Mouse (Mus musculus): ENCODE results near the gene Gbf1. TPM values are rescaled to one million over a fixed set of nuclear protein-coding genes. Genes with fewer than 3 reads are reported as not detected.
"Not testable (repeated sequence)": the region's sequence is repeated elsewhere in the genome, so short reads cannot be mapped to it uniquely, and the experiment has no call there.

The Gbf1 gene
- polyA plus RNA-seq, 2 experiments from 2014 or later = 23.8 to 33.5 TPM

DNA sequence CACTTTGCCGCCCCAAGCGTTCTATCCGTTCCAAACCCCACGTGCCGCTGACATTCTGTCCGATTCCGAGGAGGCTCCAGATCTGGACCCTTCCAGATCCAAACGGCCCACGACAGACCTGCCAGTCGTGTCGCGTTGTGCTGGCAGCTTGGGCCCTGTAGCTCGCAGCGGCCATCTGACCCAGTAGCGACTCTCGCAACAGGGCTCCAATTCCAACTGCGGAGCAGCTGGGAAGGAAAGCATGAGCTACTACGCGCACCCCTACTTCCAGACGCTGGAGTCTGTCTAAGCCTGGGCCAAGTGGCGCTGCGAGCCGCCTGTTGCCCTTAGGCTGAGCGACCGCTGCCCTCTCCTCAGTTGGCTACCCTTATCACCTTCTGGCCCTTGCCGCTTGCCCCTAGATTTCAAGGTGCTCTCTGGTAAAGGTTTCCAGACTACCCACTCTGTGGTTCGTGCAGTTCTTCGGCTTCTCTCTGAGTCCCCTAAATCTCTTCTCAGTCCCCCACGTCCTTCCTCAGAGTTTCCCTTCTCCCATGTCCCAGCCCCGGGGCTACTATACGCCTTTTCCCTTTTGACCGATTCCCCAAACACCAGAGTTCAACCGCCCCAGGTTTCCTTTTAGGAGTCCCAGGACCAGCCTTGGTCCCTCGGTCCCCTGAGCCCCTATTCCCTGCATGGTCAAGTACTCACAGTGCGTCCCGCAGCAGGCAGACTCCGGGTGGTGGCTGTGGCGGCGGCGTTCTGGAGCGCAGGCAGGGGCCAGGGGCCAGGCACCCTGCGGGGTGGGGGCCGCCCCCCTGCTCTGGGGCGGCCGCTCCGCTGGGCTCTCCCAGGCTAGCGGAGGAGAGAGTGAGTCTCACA is 4.6 kb upstream of the Gbf1 start, which contains the start of gene Pitx3:
Gene Pitx3 (minus strand): TSS at position 816 of the 861 bp plus-strand sequence.
- ATAC-seq = no peak

DNA sequence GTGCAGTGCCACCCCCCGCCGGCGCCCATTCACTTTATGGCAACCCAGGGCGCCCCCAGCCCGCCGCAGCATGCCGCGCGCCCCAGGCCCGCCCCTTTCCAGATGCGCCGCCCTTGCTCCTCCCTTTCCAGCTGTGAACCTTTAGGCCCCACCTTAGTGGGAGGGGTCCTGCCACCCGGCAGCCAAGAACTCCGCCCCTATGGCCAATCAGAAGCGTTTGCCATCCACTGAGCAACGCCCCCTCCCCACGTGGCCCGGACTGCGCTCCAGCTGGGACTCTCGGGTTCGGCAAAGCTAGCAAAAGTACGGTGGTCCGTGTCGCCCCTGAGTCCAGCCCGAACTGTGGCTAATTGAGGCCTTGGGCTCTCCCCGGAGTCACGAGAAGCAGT is 3.9 kb upstream of the Gbf1 start:
- ATAC-seq = peak; percentile 3

DNA sequence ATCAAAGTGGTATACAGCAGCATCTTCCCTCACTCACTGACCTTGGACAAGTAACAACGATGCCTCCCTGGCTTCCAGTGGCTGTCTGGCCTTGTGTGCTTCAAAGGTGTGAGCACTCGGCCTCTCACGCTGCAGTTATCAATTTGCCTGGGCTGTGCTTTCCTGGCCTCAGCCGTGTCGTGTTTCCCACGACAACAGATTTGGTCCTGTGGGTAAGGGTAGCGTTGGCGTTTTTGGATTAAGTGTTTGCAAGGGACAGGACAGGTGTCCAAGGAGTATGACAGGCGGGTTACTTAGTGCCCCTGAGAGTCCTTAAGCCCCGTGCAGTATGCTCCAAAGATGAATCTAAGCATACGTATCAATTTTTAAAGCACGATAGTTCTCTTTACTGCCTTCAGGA is 3.2 kb upstream of the Gbf1 start:
- ATAC-seq = no peak

DNA sequence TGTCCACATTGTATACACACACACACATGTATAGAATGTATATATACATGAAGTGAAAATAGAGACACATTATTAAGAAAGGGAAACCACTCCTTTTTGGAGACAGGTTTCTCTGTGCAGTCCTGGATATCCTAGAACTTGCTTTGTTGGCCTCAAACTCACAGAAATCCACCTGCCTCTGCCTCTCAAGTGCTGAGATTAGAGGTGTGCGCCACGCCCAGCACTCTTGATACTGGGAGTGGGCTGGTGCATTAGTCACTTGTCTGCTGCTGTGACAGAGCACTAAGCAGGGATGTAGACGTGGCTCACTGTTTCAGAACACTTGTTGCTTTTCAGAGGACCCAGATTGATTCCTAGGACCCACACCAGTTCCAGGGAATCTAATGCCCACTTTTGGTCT is 13.6 kb downstream of the Gbf1 start:
- no peak for ATAC-seq

DNA sequence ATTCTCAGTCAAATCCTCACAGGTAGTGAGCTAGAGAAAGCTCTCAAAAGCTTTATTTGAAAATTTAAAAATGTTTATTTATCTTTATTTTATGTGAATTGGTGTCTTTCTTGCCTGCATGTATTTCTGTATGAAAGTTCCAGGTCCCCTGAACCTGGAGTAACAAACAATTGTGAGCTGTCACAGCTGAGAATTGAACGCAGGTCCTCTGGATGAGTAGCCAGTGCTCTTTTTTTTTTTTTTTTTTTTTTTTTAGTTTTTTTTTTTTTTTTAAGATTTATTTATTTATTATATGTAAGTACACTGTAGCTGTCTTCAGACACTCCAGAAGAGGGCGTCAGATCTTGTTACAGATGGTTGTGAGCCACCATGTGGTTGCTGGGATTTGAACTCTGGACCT is 14.9 kb downstream of the Gbf1 start:
- ATAC-seq = not testable (repeated sequence)

DNA sequence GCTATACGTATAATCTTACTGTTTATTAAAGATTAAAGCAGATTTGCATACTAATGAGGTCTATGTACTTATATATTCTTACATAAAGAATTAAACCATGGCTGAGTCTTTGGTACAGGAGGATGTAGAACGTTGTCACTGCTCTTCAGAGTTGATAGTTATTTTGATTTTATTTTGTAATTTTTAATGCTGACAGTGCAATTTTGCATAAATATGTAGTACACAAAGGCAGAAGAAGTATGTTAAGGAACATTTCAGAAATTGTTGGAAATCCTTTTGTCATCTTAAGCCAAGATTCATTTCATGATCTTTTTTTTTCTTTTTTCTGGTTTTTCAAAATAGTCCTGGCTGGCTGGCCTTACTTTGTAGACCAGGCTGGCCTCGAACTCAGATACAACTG is 17.1 kb downstream of the Gbf1 start:
- ATAC-seq = no peak

DNA sequence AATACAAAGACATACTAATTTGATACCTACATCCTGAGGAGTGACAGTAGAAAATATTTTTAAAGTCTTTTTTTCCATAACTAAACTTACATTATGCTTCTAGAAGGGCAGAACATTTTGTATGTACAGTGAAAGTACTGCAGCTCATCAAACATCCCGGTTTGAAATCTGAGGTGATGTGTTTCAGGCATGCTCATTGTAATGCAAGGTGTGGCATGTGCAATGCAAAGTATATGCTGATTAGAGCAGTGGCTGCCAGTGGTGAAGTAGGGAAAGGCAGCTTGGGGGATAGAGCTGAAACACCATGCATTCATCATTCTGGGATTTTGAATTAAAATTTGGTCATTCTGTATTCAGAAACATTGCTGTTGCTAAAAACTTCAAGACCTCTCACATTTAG is 17.6 kb downstream of the Gbf1 start:
- no peak for ATAC-seq

DNA sequence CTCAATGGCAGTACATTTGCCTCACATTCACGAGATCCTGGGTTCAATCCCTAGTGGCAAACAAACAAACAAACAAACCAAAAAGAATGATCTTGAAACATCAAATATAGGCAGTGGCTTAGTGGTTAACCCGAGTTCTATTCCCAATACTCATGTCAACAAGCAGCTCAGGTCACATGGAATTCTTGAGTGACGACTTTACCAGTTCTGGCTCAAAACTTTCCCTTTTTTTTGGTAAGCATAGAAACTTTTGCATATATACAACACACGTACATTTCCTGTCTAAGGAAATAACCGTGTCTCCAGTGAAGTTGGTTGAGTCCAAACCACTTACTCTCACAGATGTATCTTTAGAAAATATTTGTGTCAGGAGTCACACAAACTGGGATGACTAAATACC is 20.2 kb downstream of the Gbf1 start:
- ATAC-seq = no peak

DNA sequence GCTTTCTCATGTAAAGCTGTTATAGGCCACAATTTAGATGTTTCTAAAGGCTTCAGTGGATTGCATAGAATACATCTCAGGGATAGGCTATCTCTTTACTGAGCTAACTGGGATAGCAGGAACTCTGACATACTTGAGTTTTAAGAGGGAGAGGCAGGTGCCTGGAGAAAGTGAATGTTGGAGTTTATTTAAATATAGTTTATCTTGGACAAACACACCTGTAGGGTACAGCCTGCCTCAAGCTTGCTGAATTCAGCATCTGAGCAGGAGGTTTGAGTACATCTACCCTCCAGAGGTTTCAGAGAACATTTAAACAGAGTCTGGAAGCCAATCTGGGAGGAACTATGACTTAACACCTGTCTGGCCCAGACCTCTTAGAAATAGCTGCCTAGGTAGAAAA is 22.9 kb downstream of the Gbf1 start:
- no peak for ATAC-seq

DNA sequence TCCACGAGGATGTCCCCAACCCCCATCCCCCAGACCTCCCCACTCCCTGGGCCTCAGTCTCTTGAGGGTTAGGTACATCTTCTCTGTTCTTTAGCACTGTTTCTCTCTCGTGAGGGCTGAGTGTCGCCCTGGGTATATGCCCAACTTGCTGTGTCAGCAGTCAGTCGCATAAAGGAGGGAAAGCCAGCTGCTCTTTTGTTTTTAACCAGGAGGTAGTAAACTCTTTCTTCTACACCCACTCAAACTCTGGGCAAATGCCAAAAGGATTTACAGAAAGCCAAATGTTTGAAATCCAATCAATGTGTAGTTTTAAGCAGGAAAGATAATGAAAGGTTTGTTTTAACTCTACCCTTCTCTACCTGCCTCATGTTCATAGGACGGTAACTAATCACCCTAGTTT is 24.7 kb downstream of the Gbf1 start:
- no peak for ATAC-seq

DNA sequence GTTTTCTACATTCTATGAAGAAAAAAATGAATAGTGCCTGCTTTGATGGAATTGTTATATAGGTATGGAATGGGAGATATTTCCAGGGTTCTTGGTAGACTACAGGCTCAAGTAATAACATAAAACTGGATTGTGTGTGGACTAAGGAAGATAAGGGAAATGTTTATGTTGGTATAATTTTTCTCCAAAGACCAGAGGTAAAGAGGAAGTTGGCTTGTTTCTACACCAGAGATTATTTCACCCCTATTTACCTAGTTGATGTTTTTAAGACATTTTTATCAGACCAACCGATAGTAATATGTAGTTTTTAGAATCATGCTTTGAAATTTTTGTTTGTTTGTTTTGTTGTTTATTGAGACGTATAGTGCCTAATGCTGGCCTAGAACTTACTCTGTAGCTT is 28.0 kb downstream of the Gbf1 start:
- no peak for ATAC-seq

DNA sequence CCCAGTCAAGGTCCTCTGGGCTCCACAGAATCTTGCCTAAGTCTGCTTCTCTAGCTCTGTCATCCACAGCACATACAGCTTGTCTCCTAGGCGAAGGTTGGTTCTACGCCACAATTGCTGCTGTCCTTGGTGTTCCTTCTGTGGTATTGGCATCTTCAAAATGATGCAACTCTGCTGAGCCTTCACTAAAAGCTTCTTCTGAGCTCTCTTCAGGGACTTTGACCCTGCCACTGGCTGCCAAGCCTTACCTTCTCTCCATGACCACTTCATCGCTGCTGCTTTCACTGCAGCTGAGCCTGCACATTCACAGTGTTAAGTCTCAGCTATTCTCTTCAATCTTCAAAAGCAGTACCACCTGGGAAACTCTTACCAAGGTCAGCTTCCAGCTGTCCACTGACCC is 29.9 kb downstream of the Gbf1 start:
- ATAC-seq = no peak

DNA sequence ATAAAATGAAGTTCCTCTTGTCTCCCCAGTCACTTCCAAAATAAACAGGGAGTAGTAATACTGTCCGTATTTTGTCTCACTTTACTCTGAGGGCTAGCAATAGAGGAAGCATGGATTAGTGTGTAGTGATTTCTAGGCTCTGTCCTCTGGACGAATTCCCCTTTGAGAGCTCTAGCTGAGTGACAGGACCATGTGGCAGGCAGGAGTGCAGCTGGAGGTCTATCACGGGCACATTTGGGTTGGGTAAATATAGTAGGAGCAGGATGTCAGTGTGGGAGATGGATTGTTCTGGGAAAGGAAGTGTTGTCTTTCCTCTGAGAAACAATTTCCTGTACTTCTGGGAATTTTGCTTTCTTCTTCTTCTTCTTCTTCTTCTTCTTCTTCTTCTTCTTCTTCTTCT is 34.3 kb downstream of the Gbf1 start:
- ATAC-seq = no peak

DNA sequence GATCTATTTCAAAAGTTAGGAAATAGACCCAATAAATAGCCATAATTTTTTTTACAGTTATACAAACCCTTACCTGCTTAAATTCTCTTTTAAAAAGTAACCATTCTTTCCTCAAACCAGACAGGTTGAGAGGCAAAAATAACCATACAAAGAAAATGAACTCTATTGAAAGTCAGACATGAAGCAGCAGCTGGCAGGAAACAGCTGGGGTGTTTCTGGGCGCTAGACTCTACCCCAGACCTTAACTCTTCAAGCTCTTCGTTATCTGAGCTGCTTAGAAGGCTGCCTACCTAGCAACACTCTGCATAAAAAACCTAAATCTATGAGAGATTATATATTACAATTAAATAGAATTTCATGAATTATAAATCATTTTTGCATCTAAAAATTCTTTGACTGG is 34.9 kb downstream of the Gbf1 start:
- ATAC-seq = no peak

DNA sequence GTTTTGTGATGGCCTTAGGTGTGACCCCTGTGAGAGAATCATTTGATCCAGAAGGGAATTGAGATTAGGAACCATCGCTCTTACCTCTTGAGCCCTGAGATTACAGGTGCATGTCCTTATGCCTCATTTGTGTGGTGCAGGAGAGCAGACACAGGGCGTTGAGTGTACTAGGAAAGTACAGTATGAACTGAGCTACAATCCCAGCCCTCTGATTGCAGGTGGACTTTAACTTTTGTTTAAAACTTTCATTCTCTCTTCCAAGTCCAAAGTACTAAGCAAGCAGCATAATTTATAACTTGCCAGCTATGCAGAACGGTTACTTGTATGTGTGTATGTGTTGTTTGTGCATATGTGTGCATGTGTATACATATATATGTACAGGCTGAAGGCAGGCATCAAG is 46.0 kb downstream of the Gbf1 start:
- no peak for ATAC-seq

DNA sequence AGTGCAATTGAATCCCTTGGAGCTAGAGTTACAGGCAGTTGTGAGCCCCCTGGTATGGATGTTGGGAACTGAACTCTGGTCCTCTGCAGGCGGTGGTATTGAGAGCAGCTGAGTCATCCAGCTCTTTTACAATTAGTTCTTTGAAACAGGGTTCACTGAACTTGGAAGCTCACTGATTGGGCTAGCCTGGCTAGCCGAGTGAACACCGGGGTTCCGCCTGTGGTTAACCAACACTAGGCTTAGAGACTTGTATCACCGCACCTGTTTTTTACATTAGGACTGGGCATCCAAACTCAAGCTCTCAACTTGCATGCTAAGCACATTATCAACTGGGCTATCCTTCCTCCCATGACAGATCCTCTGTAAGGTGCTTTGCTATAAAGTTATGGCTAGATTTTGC is 46.6 kb downstream of the Gbf1 start:
- ATAC-seq = no peak

DNA sequence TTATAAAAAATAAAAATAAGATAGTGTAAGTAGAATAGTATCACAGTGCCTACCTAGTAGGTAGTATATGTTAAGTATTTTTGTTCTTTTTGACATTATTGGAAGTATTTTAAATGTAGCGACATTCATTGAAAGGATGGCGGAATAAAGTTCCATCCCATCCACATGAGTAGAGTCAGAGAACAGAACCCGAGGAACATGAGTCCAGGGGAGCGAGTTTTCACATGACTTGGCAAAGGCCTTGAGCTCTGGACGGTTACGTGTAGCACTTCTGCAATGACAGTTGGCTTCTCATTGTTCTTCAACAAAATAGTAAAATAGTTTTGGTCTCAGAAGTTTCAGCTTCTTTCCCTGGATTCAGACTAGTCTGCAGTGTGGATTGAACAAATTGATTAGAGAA is 51.9 kb downstream of the Gbf1 start:
- no peak for ATAC-seq

DNA sequence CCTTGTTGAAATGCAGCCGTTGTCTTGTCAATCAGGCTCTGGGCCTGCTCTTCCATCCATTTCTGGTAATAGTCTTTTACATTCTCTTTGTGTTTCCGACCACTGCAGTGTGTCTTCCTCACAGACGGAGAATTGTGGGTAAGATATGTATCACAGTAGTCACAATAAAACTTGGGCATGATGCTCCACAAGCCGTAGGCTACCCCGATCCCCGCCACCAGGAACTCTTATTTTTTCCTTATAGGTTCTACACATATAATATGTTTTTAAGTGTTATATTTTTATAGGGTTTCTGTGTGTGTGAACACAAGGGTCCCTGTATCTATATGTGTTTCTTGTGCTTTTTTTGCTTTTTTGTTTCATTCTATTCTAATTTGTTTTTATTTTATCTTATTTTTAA is 53.4 kb downstream of the Gbf1 start:
- no peak for ATAC-seq

DNA sequence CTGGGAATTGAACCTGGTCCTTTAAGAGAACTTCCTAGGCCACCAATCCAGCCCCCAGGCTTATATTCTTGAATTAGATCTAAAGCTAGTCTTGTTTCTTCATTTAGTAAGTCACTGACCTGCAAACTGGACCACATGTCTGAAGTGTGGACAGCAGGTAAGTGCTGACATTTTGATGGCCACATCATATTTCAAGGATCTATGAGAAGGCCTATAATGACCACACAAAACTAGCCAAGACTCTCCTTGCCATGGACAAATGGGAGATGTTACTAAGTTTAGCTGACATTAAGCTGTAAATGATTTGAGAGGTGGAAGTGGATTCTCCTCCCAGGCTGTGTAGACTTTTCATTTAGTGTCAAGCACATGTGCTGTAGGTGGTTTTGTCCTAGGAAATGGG is 58.6 kb downstream of the Gbf1 start:
- ATAC-seq = no peak

DNA sequence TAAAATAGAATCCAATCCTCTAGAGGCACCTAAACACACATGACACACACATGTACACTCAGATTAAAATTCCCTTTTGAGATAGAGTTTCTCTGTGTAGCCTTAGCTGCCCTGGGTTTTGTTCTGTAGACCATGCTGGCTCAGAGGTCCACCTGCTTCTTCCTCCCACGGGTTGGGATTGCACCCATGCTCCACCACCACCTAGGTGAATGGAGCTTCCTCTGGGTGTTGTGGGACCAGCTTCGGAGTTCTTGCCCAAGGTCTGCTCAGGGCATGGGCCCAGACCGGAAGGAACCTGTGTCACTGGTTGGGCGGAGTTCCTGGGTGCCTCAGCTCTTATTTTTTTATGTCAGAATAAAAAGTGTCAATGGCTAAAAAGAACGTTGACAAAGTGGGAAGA is 62.2 kb downstream of the Gbf1 start:
- no peak for ATAC-seq

DNA sequence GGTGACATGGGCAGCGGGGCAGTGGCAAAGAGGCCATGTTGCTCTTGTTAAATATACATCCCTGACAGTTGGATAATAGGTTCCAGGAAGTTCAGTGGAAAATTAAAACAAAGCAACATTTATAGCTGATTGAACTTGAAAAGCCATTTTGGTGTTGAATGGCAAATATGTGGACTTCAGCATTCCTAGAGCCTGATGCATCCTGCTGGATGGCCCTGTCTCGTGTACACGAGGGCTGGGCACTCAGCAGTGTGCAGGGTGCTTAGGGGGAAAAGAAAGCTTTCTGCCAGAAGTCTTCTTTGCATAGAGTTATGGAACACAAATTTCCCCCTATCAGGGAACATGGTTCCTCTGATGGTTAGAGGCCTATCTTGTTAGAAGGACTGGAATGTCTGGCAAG is 63.1 kb downstream of the Gbf1 start:
- ATAC-seq = no peak

DNA sequence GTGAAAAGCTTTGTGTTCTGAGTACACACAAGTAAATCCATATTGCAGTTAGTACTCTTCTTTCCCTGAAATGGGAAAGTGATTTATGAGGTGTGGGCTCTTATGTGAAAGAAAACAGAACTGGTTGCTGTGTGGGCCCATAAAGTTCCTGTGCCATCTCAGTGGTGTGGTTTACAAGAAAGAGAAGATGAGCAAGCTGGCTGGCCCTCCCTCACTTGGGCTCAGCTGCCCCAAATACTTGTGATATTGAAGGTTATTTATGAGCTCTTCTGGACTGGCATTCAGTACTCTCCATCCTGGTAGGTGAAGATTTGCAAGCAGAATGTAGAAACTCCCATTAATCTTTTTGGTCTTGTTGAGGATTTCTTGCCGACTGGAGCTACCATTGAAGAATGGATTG is 64.4 kb downstream of the Gbf1 start:
- ATAC-seq = no peak

DNA sequence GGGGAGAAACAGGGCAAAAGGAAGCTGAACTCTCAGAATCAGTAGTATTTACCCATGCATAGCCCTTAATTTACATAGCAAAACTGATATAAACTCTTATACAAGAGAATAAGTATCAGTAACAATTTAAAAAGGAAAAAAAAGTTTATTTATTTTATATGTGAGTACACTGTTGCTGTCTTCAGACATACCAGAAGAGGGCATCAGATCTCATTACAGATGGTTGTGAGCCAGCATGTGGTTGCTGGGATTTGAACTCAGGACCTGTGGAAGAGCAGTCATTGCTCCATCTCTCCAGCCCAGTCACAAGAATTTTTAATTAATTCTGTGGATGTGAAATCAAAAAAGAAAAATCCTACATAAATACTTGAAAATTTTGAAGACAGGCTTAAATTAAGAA is 65.0 kb downstream of the Gbf1 start:
- not testable (repeated sequence) for ATAC-seq

DNA sequence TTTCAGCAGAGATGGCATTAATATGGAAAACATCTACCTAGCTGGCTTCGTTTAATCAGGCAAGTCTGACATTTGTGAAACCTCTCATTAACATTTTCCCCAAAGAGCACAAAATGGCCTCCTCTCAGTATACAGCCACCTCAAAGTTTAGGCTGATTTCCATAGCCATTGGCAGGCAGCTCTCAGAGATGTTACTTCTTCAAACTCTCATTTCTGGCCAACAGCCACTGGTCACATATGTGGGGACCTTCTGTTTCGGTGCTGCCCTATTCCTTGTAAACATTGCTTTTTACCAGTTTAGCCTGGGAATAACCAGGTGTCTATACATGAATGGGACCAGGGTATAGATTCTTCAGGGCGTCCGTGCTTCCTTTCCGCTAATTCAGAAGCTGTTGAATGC is 67.8 kb downstream of the Gbf1 start:
- ATAC-seq = no peak

DNA sequence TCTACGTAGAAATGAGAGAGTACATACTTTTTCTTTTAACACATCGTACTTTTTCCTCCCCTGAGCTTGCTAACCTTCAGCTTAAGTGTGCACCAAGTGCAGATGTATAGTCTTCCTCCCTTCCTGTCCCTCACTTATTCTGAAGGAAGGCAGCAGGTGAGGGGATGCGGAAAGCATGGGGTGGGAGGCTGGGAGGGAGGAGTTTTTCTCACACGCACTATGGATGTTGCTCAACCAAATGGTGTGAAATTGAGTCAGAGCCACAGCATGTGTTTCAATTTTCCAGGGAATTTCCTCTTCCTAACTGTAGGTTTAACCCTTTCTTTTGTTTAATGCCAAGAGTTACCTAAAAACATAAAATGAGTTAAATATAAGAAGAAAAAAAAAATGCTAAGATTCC is 70.8 kb downstream of the Gbf1 start:
- ATAC-seq = no peak
